Mouse (Mus musculus): ENCODE measurements around the gene Mttp.

Mttp gene

DNA sequence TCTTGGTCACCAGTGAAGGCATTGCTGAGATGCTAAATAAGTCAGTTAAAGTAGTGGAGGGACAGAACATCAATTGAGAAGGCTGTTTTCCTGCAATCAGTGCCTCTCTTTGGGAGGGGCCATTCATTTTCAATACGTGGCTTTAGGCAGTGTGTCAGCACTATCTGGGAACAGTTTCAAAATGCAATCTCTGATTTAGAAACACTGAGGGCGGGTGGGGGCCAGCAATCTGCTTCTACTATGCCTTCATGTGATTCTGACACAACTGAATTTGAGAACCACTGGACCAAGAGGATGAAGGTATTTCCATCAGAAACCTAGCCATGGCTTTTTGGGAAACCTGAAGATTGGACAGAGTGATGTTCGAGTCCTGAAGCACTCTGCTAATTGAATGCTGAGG lies 49.5 kb downstream of the Mttp start:
- in situ Hi-C loops (cut with MboI, MseI) = no loop called here

DNA sequence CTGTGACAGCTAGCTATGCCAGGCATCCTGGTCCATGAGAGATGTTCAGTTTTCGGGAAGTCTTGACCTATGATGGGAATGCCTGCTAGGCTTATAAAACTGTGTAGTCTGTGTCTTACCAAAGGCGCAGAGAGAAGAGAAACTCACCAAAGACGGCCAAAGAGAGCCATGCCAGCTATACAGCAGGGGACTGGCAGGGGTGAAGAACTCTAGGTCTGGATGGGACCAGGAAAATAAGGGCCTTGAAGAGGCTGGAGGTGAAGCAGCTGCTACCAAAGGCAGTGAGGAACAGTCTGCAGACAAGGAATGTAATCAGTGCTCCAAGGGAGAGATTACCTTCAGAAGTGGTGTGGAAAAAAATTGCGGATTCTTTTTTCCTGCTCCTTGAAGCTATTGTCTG lies 60.9 kb downstream of the Mttp start:
- in situ Hi-C loops (cut with MboI, MseI) = no loop called here

DNA sequence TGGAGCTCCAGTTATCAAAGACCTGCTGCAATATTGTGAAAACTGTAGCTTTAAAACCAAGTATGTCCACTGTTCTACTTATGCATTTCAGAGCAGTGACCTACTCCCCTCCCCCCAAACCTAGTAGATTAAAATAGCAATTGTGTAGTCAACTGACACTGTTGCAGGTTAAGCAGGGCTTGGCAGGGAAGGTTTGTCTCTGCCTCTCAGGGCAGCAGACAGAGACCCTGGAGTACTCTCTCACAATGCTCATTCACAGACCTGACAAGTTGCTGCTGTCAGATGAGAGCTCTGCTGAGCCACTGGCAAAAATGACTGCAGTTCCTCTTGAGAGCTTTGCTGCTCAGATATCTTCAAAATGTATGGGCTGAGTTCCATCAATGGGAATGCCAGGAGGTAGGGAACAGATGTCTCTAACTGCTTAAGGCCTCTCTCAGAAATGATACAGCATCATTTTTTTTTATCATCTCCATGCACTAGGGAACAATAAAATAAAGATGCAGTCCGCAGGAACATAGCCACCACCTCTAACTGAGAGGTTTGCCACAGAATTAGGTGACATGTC lies 61.6 kb downstream of the Mttp start:
- in situ Hi-C loops (cut with MboI, MseI) = no loop called here

DNA sequence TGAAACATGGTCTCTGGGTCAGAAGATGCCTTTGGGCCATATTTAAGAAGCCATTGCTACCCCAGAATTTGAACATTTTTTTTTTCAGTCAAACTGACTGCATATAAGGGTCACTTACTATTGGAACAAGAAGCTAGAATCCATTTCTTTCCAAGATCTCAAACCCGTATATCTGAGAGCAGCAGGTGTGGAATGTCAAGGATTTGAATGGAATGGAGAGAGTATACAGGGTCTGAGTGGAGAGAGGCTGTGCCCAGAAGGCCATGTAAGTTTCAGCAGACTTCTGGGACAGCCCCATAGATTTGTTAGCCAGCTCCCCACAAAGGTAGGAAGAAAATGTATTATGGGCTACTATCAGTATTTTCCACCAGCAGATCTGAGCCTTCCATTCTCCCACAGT lies 66.1 kb downstream of the Mttp start:
- in situ Hi-C loops (cut with MboI, MseI) = no loop called here

DNA sequence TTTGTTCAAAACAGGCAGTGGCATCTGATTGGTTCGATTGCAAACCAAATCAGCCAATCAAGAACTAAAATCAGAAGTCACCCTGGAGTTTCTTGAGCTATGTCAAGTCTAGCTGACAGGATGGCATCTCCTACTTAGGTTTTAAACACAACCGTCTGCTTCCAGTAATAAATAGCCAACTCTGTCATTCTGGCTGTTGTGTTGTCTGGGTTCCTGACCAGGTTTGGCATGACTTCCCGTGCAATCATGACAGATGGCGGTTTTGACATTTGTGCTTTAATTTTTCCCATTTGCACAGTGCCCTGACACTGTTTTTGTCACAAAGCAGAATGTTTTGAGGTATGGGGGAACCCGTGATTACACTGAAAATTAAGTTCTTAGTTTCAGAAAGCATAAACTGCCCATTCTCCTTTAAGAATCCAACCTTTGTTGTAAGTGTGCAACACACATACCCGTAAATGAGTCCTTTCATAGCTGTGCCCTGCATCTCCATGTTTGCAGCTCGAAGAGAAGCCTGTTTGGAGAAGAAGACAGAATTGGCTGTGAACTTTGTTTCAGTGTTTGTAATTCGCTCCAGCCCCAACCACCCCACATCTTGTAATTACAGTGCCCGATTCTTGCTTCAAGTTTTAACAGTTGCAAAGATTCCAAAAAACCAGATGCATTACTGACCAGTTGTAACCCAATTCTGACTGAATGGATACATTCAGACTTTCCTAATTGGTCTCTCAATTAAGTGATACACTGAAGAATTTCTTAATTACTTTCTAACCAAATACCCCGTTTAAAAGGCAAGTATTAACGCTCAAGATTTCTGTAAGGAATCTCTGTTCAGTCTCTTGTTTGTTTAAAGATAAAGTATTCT lies 67.1 kb downstream of the Mttp start:
- in situ Hi-C loops (cut with MboI, MseI) = no loop called here

DNA sequence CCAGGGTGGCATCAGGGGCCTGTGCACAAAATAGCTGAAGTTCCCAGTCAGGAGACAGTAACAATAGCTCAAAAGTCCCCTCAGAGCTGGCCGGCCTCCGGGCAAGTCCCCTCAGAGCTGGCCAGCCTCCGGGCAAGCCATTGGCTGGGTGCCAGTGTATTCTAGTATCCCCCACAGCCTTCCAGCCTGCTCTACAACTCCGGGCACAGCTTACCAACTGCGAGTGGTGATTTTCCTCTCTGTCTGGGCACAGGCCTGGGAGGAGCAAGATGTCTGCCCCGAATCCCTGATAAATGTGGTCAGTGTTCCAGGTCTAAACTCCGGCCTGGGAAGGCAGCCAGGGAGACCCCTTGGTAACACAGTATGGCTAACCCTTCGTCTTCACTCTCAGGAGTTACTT lies 69.6 kb downstream of the Mttp start:
- in situ Hi-C loops (cut with MboI, MseI) = no loop called here

DNA sequence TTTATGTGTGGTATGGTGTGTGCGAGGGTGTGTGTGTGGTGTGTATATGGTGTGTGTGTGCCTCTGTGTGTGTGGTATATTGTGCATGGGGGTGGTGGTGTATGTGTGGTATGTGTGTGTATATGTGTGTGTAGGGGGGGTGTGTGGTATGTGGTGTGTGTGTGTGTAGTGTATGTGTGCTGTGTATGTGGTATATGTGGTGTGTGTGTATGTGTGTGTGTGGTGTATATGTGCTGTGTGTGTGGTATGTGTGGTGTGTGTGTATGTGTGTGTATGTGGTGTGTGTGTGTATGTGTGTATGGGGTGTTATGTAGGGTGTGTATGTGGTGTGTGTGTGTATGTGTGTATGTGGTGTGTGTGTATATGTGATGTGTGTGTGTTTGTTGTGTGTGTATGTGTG lies 70.6 kb downstream of the Mttp start:
- in situ Hi-C loops (cut with MboI, MseI) = no loop called here

DNA sequence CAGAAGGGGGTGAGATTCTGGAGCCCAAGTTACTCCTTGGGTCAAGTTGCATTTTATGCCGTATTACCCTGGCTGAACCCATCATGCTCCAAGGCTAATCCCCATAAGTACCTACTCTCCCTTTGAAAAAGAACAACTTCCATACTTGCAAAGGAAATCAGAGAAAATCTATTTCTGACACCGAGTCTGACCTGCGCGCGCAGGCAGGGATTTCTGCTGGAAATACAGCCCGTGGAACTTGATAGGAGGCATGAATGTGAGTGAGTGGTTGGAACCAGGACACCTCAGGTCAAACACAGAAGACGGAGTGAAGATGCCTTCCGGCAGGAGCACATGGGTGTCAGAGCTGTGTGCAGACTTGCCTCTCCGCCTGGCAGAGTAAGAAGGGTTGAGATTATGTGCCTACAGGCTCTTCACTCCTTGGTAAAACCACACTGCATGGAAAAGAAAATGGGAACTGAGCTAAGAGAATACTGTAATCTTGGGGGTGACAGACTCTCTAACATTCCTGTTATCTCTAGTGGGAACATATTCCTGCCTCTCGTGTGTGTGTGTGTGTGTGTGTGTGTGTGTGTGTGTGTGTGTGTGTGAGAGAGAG lies 73.2 kb downstream of the Mttp start:
- in situ Hi-C loops (cut with MboI, MseI) = no loop called here

DNA sequence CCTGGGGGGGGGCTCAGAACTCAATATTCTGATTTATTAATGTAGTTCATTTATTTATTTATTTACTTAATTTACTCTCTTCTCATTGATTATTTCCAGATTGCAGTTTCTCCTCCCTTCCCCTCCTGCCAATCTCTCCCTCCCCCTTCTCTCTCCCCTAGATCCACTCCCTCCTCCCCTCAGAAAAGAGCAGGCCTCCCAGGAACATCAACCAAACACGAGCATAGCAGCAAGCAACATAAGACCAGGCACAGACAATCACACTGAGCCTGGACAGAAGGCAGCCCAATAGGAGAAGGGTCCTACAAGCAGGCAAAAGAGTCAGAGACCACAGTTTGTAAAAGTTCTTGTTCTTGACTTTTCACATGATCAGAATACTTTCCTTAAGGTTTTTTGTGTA lies 73.8 kb downstream of the Mttp start:
- in situ Hi-C loops (cut with MboI, MseI) = no loop called here

DNA sequence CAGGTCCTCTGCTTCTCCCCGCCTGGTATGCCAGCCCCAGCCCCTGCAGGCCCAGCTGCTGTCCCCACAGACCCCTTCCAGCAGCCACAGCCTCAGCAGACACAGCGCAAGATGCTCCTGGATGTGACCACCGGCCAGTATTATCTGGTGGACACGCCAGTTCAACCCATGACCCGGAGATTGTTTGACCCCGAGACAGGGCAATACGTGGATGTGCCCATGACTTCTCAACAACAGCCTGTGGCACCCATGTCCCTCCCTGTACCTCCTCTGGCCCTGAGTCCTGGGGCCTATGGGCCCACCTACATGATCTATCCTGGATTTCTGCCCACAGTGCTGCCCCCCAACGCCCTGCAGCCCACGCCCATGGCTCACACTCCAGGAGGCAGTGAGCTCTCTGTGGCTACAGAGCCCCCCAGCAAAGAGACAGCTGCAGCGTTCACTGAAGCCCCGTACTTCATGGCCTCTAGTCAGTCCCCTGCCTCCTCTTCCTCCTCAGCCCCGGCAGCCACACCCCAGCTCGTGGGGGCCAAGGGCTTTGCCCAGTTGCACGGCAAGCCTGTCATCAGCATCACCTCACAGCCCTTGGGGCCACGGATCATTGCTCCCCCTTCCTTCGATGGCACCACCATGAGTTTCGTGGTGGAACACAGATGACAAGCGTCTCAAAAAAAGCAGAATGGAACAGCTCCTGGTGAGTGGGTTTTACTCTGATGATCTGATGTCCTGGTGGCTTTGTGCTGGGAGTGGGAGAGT lies 74.8 kb downstream of the Mttp start:
- in situ Hi-C loops (cut with MboI, MseI) = no loop called here

DNA sequence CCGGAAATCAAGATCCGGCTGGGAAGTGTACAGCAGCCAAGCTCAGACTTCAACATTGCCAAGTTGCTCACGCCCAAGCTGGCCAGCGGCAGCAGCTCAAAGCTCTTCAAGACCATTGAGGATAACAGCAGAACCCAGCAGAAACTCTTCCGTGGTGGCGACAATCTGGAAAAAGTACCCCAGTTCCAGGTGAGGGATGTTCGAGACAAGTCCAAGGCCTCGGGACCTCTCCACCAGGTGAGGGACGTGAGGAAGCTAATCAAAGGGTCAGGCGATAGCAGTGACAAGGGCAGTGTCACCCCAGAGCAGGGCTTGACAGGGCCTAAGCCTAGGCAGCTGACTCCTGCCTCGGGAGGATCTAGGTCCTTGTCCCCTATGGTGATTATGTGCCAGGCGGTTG lies 76.7 kb downstream of the Mttp start:
- in situ Hi-C loops (cut with MboI, MseI) = no loop called here

DNA sequence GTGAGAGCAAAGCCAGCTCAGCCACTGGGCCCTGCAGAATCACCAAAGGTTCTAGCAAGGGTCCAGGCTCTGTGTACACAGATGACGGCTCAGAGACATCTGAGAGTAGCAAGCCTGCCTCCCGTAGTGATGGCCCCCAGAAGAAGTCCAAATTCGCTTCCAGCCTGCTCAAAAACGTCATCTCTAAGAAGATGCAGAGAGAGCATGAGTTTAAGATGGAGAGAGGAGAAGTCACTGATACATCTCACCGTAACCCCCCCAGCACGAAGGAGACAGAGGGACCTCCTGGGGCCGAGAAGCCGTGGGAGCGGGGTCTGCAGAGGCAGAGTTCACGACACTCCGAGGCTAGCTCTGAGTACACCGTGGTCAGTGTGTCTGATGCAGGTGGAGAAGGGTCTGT lies 77.5 kb downstream of the Mttp start, which contains the start of gene Gm5105:
TSS of gene Gm5105 (minus strand) at position 101 of the 400 bp plus-strand sequence.
- in situ Hi-C loops (cut with MboI, MseI) = no loop called here

DNA sequence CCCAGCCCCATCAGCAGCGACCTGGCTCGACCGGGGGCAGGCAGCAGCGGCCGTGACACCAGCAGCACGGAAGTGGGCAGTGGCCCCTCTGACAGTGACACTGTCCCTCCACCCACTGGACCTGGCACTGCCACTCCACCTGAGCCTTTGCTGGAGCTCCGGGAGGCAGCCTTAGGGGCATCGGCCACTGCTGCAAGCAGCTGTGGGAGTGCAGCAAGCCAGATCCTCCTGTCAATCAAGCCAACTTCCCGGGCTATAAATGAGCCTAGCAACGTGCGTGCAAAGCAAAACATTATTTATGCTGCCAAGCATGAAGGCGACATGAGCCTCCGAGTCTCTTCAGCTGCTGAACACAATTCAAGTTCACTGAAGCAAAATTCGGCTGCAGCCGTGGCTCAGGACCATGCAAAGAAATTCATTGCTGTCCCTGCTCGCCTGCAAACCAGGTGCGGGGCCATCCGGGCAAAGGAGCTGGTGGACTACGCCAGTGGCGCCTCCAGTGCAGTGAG lies 78.4 kb downstream of the Mttp start:
- in situ Hi-C loops (cut with MboI, MseI) = no loop called here

DNA sequence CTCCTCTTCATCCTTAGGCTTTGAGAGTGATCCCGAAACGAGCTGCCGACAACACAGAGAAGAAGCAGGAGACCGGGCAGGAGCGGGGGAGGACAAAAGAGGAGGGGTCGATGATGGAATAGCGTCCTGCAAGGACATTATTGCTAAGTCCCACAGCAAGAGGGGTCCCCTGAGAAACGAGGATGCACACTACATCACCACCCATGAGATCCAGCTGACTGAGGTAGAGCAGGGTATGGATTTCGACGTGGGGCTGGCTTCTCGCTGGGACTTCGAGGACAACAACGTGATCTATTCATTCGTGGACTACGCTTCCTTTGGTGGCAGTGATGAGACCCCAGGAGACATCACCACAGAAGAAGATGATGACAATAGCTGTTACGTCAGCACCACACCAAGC lies 78.8 kb downstream of the Mttp start:
- in situ Hi-C loops (cut with MboI, MseI) = no loop called here

DNA sequence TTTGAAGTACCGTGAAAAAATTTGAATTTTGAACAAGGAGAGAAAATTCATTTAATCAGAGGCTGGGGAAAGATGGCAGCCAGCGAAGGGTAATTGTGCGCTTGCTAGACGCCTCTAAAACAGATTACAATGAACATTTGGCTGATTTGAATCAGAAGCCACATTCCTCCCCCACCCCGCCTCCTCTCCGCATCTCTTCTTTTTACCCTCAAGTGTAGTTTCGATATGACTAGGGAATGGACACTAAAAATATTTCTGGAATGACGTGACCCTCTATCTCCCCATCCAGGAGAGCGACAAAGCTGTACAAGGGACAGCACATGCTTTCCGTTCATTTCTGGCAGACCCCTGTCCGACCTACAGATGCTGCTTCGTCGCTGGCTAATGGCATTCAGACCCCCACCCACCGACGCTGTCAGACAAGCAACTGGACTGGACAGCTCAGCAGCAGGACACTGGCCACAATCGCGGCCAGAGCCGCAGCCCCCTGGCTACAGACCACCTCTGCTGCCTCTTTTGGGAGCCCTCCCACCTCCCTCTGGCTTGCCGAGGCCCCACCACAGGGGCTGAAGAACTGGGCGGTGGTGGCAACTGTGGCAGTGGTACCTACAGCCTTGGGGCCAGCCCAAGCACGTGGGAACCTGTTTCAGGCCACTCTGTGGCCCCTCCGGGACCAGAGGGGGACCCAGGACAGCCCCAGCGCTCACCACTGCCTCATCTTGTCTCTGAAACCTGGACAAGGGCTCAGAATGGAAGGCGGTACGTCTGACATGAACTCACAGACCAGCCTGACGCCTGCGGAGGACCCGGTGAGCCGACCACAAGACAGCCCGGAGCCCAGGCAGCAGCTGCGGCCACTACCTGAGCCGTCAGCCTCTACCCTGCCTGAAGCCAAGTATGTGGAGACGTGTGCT lies 79.8 kb downstream of the Mttp start, which contains the start of gene 1110002E22Rik:
TSS of gene 1110002E22Rik (plus strand) at position 321 of the 914 bp plus-strand sequence.
- in situ Hi-C loops (cut with MboI, MseI) = no loop called here

DNA sequence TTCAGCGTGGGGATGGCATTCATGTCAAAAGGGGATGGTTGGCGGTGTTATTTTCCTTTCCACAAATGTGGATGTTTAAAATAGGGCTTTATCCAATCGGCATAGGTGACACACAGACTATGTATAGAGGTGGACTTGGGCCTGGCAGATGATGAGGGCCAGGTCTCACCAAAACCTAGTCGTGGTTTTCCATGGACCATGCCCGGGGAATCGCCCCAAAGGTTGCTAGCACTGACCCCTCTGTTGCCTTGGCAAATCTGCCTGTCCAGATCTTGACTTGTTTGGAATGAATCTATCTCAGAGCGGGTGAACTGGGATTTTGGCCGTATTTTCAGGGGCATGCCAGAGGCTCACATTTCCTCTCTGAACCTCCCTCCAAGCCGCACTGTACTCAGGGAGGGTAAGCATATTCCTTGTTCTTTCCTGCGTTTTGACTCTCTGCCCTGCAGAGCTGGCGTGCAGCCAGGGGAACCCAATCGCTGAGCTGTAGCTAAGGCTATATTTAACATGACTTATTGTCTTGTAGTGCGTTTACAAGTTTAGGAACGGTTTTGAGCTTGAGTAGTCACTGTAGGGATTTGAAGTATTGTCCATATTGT lies 80.9 kb downstream of the Mttp start:
- in situ Hi-C loops (cut with MboI, MseI) = no loop called here

DNA sequence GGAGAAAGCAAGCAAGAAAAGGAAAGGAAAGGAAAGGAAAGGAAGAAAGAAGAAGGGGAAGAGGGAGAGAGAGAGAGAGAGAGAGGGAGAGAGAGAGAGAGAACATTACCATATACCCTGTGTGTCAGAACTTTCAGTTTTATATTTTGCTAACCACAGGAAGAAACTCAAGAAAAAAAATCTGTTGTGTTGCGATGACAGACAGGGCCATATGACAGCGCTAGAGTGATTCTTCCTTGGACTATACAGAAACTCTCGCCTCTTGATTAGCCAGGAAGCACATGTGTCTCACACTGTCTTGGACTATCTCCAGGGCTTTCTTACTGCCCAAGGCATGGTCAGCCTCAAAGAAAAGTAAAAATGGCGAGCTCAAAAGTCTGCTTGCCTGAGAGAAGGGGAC lies 82.1 kb downstream of the Mttp start:
- in situ Hi-C loops (cut with MboI, MseI) = no loop called here

DNA sequence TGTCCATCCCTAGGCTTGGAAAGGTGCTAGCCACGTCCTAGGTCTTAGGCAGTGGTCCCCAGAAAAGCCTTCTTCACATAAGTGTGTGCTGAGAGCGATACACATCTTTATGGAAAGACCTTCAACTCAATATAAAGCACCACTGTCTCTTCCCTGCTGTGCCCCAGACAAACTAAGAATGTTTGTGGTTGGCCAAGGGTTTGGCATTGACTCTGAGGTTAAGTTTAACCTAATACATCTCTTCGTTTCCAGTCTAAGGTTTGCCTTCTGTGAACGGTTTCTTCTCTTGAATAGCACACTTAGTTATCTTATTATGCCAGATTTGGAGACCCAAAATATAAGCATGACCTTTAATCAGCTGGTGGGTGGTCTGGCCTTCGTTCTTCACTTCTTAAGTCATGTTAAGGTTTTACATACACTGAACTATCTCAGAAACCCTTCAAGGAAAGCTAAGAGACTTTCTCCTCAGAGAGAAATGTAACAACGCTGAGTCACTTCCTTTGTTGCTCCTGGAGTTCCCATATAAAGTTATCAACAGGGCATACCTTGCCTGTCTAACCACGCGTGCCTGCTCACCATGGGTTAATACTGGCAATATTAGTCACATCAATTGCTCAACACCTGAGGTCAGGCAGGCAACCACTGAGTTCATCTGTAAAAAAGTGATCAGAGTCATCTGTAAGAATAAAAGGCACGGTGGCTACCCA lies 83.4 kb downstream of the Mttp start:
- in situ Hi-C loops (cut with MboI, MseI) = no loop called here

DNA sequence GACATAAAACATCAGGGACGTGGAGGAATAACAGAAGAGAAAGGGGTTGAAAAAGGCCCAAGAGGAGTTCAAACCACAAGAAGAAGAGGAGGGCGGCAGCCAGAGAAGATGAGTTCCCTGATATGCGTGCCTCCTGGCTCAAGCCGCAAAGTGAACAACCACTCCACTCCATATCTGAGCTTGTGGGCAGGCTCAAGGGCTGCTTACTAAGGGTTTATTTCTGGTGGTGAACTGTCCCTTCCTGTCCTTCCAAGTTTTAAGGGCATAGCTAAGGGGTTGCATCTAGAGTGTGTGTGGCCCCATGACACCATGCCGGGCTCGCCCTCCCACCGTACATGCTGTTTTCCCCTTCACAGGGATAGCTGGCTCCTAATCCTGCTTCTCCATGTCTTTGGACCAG lies 84.3 kb downstream of the Mttp start:
- in situ Hi-C loops (cut with MboI, MseI) = no loop called here

DNA sequence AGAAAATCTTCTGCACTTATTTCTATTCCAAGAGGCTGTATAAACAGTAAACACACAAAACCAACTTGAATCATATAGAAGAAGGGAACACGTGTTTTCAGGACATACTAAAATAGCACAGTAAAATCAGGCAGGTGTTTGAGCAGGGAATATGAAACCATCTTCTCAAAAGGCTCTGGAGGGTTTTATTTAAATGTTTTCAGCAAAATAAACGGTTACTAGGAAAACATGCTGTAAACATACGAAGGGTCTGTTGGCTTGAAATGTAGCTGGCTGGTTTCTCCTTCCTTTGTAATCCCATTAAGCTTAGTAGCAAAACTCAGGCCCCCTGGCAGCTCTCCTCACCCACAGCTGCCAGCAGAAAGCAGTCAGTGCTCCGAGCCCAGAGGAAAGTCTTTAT lies 86.5 kb downstream of the Mttp start:
- in situ Hi-C loops (cut with MboI, MseI) = no loop called here

Measured in regulatory T cell (primary cell).